Mouse (Mus musculus): Measurements from ENCODE around the gene Rpf1. TPM values are rescaled to one million over a fixed set of nuclear protein-coding genes. Genes with fewer than 3 reads are reported as not detected.
A peak's percentile ranks its signal among the peaks of the same experiment; 100 is the strongest.

Rpf1 gene
- polyA plus RNA-seq, 1 experiment from 2014 or later = 72.7 TPM

DNA sequence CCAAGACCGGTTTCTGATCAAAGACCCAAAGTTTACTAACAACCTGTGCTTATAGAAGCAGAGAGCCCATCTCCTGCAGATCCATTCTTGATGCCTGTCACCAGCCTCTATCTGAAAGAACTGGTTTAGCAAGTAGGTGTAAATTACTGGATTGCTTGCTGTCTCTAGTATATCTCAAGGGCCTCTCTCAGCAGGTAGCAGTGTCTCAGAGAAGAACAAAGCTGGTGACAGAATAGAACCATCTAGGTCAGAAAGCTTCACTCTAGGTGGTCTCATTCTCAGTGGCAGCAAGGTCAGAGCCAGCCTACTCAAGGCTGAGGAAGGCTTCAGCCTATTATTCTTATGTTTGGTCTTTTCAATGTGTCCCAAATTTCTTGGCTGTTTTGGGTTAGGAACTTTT is 22.4 kb upstream of the Rpf1 start:
- Histone ChIP-seq H3K4me1 (no peaks in the 10 kb centered on the region), H3K27ac (replicated peaks) (no peak overlapping the region), H3K9me3 (replicated peaks) (no peaks in the 10 kb centered on the region; the same call in 1 of the 2 replicates), H3K4me3 (no peak overlapping the region), H3K27me3 (ENCODE audit: low read depth, poor library complexity, severe bottlenecking) (no peaks in the 10 kb centered on the region), H3K36me3 (no peaks in the 10 kb centered on the region)
- DNase-seq (ENCODE audit: low spot score) = no peak
- 43% methylated on average over 1 of the region's 1 CpGs for WGBS

DNA sequence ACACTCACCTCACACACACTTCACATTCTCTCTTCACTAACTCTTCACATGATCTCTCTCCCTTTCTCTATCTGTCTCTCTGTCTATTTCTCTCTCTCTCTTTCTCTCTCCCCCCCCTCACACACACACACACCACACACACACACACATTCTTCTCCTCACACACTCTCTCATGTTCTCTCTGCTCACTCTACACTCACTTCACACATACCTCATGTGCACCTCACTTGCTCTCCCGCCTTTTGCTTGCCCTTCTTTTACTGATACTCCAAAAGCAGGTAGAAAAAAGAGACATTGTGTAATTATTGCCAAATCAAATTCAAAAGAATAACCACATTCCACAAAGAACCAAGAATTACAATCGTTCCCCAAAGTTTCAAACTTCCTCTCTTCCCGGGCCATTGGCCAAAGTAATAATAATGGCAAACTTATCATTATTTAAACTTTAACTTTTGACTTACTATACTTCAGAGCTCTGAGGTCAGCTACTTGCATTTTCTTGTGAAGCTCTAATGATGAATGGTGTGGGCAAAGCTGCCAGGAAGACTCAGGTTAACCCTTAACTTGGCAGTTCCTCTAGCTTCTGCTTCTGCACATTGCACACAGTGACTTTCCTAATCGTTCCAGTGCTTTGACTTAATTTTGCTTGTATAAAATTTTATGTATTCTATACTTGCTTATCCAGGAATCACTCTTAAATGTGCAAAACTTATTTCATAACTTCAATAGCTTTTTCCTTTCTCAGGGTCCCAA is 19.5 kb upstream of the Rpf1 start:
- Histone ChIP-seq H3K27ac (replicated peaks) (no peak overlapping the region), H3K9me3 (replicated peaks) (no peaks in the 10 kb centered on the region; the same call in 1 of the 2 replicates), H3K27me3 (ENCODE audit: low read depth, poor library complexity, severe bottlenecking) (no peaks in the 10 kb centered on the region), H3K36me3 (no peaks in the 10 kb centered on the region), H3K4me3 (no peak overlapping the region), H3K4me1 (no peaks in the 10 kb centered on the region)
- no peak for DNase-seq (ENCODE audit: low spot score)
- 90% methylated on average over 4 of the region's 4 CpGs for WGBS

DNA sequence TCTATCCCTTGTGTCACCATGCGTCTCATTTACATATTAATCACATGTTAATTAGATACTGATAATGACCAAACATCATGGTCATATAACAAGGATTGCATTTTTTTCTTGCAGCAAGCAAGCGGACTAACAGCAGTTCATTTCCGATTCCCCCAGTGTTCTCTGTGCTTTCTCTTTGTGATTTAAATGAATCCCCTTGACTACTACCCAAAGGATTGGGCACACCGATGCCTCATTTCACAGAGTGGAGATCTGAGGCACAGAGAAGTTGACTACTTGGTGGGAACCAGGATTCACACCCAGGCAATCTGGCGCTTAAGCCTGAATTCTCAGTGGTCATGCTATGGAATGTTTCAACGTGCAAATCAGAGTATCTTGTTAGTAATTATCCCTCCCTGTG is 13.8 kb upstream of the Rpf1 start:
- H3K36me3 ChIP-seq = no peaks in the 10 kb centered on the region
- H3K27ac ChIP-seq (replicated peaks) = no peak overlapping the region
- WGBS = 62% methylated on average over 6 of the region's 6 CpGs
- H3K9me3 ChIP-seq (replicated peaks) = no peaks in the 10 kb centered on the region
- H3K27me3 ChIP-seq (ENCODE audit: low read depth, poor library complexity, severe bottlenecking) = no peaks in the 10 kb centered on the region
- H3K4me1 ChIP-seq = no peaks in the 10 kb centered on the region
- no peak for DNase-seq (ENCODE audit: low spot score)
- H3K4me3 ChIP-seq = no peak overlapping the region

DNA sequence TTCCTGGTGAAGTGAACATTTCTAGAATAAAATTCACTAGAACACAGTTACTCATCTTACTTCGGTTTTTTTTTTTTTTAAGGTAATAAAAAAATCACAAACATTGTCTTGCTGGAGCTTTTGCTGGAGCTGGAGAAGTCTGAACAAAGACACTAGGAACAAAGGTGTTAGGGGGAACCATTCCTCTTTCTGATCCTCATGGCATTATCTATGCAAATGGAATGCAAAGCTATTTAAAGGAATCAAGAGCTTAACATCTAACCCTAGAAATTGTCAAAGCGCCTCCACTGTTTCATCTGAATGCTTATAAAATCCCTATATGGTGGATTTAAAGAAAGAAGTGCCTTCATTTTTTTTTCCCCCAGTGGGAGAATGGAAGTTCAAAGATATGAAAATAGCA is 7.1 kb upstream of the Rpf1 start:
- Histone ChIP-seq H3K36me3 (no peaks in the 10 kb centered on the region), H3K4me1 (peaks cover 15% of the 10 kb centered on the region; the same call in 1 of the 2 replicates), H3K4me3 (no peak overlapping the region), H3K27me3 (ENCODE audit: low read depth, poor library complexity, severe bottlenecking) (no peaks in the 10 kb centered on the region), H3K27ac (replicated peaks) (peak overlapping the region; percentile 63), H3K9me3 (replicated peaks) (no peaks in the 10 kb centered on the region)
- WGBS = 30% methylated on average over 2 of the region's 2 CpGs
- DNase-seq (ENCODE audit: low spot score) = no peak

DNA sequence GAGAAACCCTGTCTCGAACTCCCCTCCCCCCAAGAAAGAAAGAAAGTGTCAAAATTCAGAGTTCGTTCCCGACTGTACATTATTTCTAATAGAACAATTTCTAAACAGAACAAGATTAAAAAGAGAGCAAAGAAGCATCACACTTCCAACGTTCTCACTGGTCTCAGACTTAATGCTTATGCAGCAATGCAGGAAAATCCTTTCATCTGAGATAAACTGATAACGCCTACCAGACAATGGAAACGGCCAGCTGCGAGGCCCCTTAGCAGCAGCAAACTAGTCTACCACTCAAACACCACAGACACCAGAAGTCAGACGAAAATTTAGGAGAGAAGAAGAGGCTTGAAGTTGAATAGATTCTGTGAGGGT is 407 bp upstream of the Rpf1 start:
- no peak for DNase-seq (ENCODE audit: low spot score)
- Histone ChIP-seq H3K27ac (replicated peaks) (peak overlapping the region; percentile 98), H3K27me3 (ENCODE audit: low read depth, poor library complexity, severe bottlenecking) (no peaks in the 10 kb centered on the region), H3K4me1 (peaks cover 11% of the 10 kb centered on the region), H3K4me3 (peak overlapping the region; percentile 87), H3K36me3 (peaks cover 27% of the 10 kb centered on the region), H3K9me3 (replicated peaks) (no peaks in the 10 kb centered on the region)
- 19% methylated on average over 8 of the region's 8 CpGs for WGBS

DNA sequence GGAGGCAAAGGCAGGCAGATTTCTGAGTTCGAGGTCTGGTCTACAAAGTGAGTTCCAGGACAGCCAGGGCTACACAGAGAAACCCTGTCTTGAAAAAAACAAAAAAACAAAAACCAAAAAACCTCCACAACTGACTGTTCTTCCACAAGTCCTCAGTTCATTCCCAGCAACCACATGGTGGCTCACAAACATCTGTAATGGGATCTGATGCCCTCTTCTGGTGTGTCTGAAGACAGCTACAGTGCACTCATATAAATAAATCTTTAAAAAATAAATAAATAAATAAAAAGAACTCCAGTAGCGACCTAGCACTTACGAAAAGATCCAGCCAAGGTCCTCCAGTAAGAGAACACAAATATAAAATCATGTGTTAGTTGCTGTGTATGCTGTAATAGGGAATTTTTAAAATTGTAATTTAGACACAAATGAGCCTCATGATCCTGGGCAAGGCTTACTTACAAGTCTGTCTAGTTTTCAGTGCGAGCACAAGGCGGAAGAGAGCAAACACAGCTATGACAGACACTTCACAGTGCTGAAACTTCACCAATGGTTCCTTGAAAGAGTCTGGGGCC is 917 bp downstream of the Rpf1 start:
- Histone ChIP-seq H3K27me3 (ENCODE audit: low read depth, poor library complexity, severe bottlenecking) (no peaks in the 10 kb centered on the region), H3K36me3 (peaks cover 40% of the 10 kb centered on the region), H3K9me3 (replicated peaks) (no peaks in the 10 kb centered on the region), H3K4me1 (peaks cover 11% of the 10 kb centered on the region), H3K27ac (replicated peaks) (peak overlapping the region; percentile 98), H3K4me3 (peak overlapping the region; percentile 87)
- DNase-seq (ENCODE audit: low spot score) = no peak
- WGBS = 45% methylated on average over 5 of the region's 5 CpGs

DNA sequence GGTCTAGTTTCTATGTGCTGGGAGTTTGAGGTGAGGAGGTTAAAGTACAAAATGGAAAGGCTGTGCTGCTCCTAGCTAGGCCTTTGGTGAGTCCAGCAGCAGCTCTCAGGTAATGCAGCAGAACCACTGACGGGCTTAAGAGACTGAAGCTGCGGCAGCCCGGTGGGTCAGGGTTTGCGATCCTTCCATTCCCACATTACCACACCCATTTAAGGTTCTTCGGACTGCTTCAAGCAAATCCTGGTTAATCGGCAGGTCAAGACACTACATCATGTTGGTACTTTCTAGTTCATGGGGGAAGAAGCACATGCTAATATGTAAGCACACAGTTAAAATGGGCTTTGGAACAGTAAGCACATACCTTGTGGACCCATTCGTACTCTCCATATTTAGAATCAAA is 14.5 kb downstream of the Rpf1 start:
- no peak overlapping the region for H3K4me3 ChIP-seq
- H3K27me3 ChIP-seq (ENCODE audit: low read depth, poor library complexity, severe bottlenecking) = no peaks in the 10 kb centered on the region
- no peaks in the 10 kb centered on the region for H3K9me3 ChIP-seq (replicated peaks)
- 95% methylated on average over 7 of the region's 7 CpGs for WGBS
- no peak overlapping the region for H3K27ac ChIP-seq (replicated peaks)
- peaks cover 13% of the 10 kb centered on the region for H3K4me1 ChIP-seq
- DNase-seq (ENCODE audit: low spot score) = no peak
- peaks cover 98% of the 10 kb centered on the region for H3K36me3 ChIP-seq

DNA sequence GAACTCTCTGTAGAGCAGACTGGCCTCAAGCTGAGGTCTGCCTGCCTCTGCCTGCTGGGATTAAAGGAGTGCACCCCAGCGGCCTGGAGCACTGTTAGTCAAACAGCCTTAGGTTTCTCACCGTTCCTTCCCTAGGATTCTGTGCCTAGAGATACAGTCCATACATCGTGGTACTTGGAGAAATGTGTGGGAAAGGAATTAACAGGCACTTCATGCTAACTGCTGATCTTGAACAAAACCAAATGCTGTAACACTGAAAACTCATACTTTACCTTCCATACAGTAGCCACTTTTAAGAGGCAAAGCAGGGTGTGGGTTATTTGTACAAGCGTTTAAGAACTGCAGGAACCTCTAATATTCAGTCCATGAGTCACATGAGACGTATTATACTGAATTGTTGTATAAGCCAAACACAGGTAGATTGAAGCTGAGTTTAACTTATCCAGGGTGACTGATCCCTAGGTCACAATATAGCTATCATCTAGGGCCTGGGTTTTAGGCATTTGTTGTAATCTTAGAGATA is 19.6 kb downstream of the Rpf1 start:
- Histone ChIP-seq H3K9me3 (replicated peaks) (no peaks in the 10 kb centered on the region), H3K27ac (replicated peaks) (no peak overlapping the region), H3K36me3 (peaks cover 52% of the 10 kb centered on the region), H3K27me3 (ENCODE audit: low read depth, poor library complexity, severe bottlenecking) (peaks cover 16% of the 10 kb centered on the region), H3K4me3 (peak overlapping the region; percentile 88), H3K4me1 (peaks cover 24% of the 10 kb centered on the region)
- WGBS = 70% methylated on average over 5 of the region's 5 CpGs
- DNase-seq (ENCODE audit: low spot score) = no peak

DNA sequence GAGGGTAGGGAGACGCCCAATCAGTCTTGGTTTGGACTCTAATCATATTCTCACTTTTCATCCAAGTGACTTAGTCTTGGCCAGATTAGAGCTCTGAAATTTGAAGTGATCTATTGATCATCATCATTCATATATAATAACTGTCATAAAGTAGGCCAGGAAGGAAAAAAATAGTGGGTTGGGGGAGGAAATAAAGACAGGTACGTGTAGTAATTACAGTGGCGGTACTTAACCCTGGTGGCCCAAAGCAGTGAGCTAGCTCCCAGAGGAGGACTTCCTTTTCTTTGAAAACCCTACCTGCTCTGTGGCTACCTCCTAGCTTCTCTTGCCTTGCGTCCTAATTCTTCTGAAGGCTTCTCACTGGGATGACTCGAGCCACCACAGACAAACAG is 20.4 kb downstream of the Rpf1 start:
- H3K9me3 ChIP-seq (replicated peaks) = no peaks in the 10 kb centered on the region
- H3K4me1 ChIP-seq = peaks cover 24% of the 10 kb centered on the region
- no peak for DNase-seq (ENCODE audit: low spot score)
- peak overlapping the region; percentile 97 for H3K27ac ChIP-seq (replicated peaks)
- H3K4me3 ChIP-seq = peak overlapping the region; percentile 88
- 24% methylated on average over 5 of the region's 5 CpGs for WGBS
- H3K27me3 ChIP-seq (ENCODE audit: low read depth, poor library complexity, severe bottlenecking) = peaks cover 16% of the 10 kb centered on the region
- peaks cover 44% of the 10 kb centered on the region for H3K36me3 ChIP-seq

DNA sequence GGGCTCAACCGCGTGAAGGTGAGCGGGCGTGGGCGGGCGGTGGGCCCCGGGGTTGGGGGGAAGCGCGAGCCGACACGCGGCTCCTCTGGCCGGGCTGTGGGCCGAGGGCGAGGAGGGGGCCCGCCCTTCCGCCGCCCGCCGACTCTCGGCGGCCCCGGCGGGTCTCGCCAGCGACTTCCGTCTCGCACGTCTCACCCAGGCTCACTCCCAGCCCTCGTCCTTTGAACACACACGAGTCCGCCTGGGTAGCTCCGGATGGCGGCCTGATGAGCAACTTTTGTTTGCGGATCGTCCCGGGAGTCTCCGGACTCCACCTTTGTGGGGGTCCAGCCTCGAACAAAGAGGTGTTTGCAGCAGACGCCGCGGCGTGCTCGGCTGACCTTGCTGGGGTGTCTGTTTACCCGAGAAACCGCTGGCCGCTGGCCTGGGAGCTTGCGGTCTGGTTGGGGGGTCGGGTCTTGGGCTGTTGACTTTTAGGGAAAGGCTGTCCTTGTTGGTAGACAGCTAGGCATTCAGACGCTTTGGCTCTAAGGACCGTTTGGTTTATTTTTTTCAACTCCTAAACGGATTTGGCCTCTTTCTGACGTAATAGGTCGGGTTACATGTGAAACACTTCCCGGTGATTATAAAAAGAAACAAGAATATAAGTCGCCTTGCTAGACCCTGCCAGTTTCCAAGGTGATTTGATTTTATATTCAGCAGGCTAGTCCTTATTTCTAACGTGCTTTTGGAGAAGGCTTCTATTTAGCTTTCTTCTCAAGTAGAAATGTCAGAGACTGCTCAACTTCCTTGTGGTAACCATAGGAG is 21.0 kb downstream of the Rpf1 start:
- Histone ChIP-seq H3K27ac (replicated peaks) (peak overlapping the region; percentile 97), H3K36me3 (peaks cover 38% of the 10 kb centered on the region), H3K4me3 (peak overlapping the region; percentile 88), H3K4me1 (peaks cover 24% of the 10 kb centered on the region), H3K9me3 (replicated peaks) (no peaks in the 10 kb centered on the region), H3K27me3 (ENCODE audit: low read depth, poor library complexity, severe bottlenecking) (peaks cover 16% of the 10 kb centered on the region)
- peak; percentile 80 for DNase-seq (ENCODE audit: low spot score)
- WGBS = under 1% methylated on average over 57 of the region's 57 CpGs

DNA sequence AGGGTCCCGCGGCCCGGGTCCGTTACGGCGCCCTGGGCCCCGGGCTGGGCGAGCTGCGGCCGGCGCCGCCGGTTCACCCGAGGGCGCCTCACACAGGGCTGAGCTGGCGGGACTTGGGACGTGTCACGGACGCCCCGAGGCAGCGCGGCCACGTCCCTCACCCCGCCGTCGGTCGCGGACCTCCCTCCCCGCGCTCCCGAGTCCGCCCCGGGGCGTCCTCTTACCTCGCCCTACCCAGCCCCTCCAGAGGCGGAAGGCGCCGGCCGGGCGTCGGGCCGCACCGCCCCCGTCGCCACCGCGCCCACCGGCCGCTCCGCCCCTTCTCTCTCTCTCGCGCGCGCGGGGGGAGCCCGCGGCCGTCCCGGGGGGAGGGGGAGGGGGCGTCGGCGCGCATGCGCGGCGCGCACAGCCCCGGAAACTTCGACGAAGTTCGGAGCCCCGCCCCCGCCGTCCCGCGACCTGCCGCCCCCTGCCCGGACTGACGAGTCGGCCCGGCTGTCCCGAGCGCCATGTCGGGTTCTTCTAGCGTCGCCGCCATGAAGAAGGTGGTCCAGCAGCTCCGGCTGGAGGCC is 21.7 kb downstream of the Rpf1 start, which contains the start of the genes Spata1 and Gng5:
Gene Spata1 (minus strand): TSS at position 323 of the 572 bp plus-strand sequence.
Gene Gng5 (plus strand): TSS at position 377 of the 572 bp plus-strand sequence.
- H3K27me3 ChIP-seq (ENCODE audit: low read depth, poor library complexity, severe bottlenecking) = peaks cover 16% of the 10 kb centered on the region
- H3K4me1 ChIP-seq = peaks cover 28% of the 10 kb centered on the region
- WGBS = under 1% methylated on average over 58 of the region's 88 CpGs
- H3K36me3 ChIP-seq = peaks cover 32% of the 10 kb centered on the region
- peak within 1 kb of the TSS; percentile 88 for H3K4me3 ChIP-seq
- H3K9me3 ChIP-seq (replicated peaks) = no peaks in the 10 kb centered on the region
- peak within 1 kb of the TSS; percentile 97 for H3K27ac ChIP-seq (replicated peaks)
- peak; percentile 89 for DNase-seq (ENCODE audit: low spot score)

DNA sequence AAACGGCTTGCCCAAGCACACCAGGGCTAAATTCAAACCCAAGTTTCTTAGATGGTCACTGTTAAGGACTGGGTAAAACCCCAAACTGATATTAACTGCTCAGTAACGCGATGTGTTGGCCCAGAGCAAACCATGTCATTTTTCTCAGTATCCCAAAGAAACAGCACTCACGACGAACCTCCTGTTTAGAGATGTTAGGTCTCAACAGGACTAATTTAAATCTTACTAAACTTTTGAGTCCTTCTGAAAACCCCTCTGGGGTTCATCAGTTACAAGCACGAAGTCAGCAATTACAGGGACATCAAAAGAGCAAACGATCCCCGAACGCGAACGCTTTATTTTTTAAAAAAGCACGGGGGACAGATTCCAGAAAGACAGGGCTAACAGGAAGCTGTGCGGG is 22.2 kb downstream of the Rpf1 start:
- H3K4me1 ChIP-seq = peaks cover 28% of the 10 kb centered on the region
- H3K36me3 ChIP-seq = peaks cover 26% of the 10 kb centered on the region
- DNase-seq (ENCODE audit: low spot score) = no peak
- peak overlapping the region; percentile 88 for H3K4me3 ChIP-seq
- peak overlapping the region; percentile 97 for H3K27ac ChIP-seq (replicated peaks)
- 5% methylated on average over 13 of the region's 13 CpGs for WGBS
- no peaks in the 10 kb centered on the region for H3K9me3 ChIP-seq (replicated peaks)
- peaks cover 16% of the 10 kb centered on the region for H3K27me3 ChIP-seq (ENCODE audit: low read depth, poor library complexity, severe bottlenecking)

Data from midbrain, embryonic 10.5 days (tissue).